ENCODE assay signal across 19 mouse cellular contexts in genomic region chr19:25327633-25328032, GRCm38 (mm10).
A peak's percentile ranks its signal among the peaks of the same experiment; 100 is the strongest.
DNase-seq lines count a peak whose midpoint lies in the region; ATAC-seq and TF ChIP-seq lines count a peak whose summit lies in the region.
"Had no signal": no experiment of that assay in that cellular context is flagged by ENCODE, and none has a peak within 500 bp of the region (broad histone marks: within the 10 kb centered on the region; RNA-seq: fewer than 3 reads in every experiment).

No protein-coding gene starts in this region.

- TF ChIP-seq CTCF in hindbrain, postnatal 0 days (IDR thresholded peaks at IDR 0.05; ENCODE audit: low read depth): 0 out of 2 replicates have a peak, but pooled peaks have one; percentile 19
- TF ChIP-seq CTCF in liver, postnatal 0 days (IDR thresholded peaks at IDR 0.05; ENCODE audit: low read depth): peak; percentile 33
- peak; percentile 93 for TF ChIP-seq CTCF in E14TG2a.4 (conservative IDR thresholded peaks at IDR 0.05; ENCODE audit: low read length)
- TF ChIP-seq CTCF in bone marrow, adult 2 months (IDR thresholded peaks at IDR 0.05; ENCODE audit: control insufficient read depth, insufficient read depth, low read length): peak; percentile 4; the same call in 1 of the 2 replicates

- TF ChIP-seq POLR2A in bone marrow, adult 2 months (IDR thresholded peaks at IDR 0.05; ENCODE audit: borderline replicate concordance, control insufficient read depth, low read depth, low read length): no peak

- no peak overlapping the region for H3K27ac ChIP-seq in hindbrain, postnatal 0 days
- no peak overlapping the region for H3K27ac ChIP-seq in hindbrain, embryonic 12.5 days
- H3K27ac ChIP-seq in liver, postnatal 0 days (ENCODE audit: low read depth): no peak overlapping the region
- no peak overlapping the region for H3K27ac ChIP-seq in liver, embryonic 12.5 days
- H3K27ac ChIP-seq in bone marrow, adult 2 months (ENCODE audit: control insufficient read depth, insufficient read depth, low read depth, low read length, poor library complexity): no peak overlapping the region
- H3K27ac ChIP-seq: embryonic facial prominence, embryonic 10.5 days; forebrain, embryonic 13.5 days; limb, embryonic 13.5 days; midbrain, embryonic 10.5 days had no signal

- ATAC-seq in hindbrain, postnatal 0 days: no peak
- no peak for ATAC-seq in hindbrain, embryonic 12.5 days (ENCODE audit: low FRiP score)
- no peak for ATAC-seq in liver, postnatal 0 days
- no peak for ATAC-seq in liver, embryonic 12.5 days
- ATAC-seq: forebrain, embryonic 13.5 days had no signal

- no peaks in the 10 kb centered on the region for H3K9me3 ChIP-seq in hindbrain, postnatal 0 days (ENCODE audit: low read length)
- H3K9me3 ChIP-seq in hindbrain, embryonic 12.5 days (replicated peaks): 0 out of 2 replicates have a peak, but pooled peaks cover 7% of the 10 kb centered on the region
- no peaks in the 10 kb centered on the region for H3K9me3 ChIP-seq in liver, postnatal 0 days (ENCODE audit: low read length)
- H3K9me3 ChIP-seq in liver, embryonic 12.5 days (replicated peaks): no peaks in the 10 kb centered on the region
- no peaks in the 10 kb centered on the region for H3K9me3 ChIP-seq in E14TG2a.4 (ENCODE audit: low read length)
- H3K9me3 ChIP-seq: embryonic facial prominence, embryonic 10.5 days; forebrain, embryonic 13.5 days; limb, embryonic 13.5 days; midbrain, embryonic 10.5 days had no signal

- peaks cover 8% of the 10 kb centered on the region for H3K4me1 ChIP-seq in hindbrain, postnatal 0 days (ENCODE audit: insufficient read depth, low read length)
- H3K4me1 ChIP-seq in hindbrain, embryonic 12.5 days: peaks cover 4% of the 10 kb centered on the region; the same call in 1 of the 2 replicates
- H3K4me1 ChIP-seq in liver, postnatal 0 days (ENCODE audit: insufficient read depth): no peaks in the 10 kb centered on the region
- no peaks in the 10 kb centered on the region for H3K4me1 ChIP-seq in liver, embryonic 12.5 days
- H3K4me1 ChIP-seq in E14TG2a.4 (replicated peaks; ENCODE audit: low read depth, low read length): peaks cover 5% of the 10 kb centered on the region; the same call in 1 of the 2 replicates
- H3K4me1 ChIP-seq in bone marrow, adult 2 months (ENCODE audit: control insufficient read depth, insufficient read depth, low read length): no peaks in the 10 kb centered on the region
- H3K4me1 ChIP-seq: forebrain, embryonic 13.5 days; midbrain, embryonic 10.5 days had no signal

- no peak for DNase-seq in hindbrain, postnatal 0 days (ENCODE audit: low spot score)
- DNase-seq in liver, postnatal 0 days: no peak
- DNase-seq in left cerebral cortex, postnatal 14 days (ENCODE audit: low spot score in 2 of 2): no peak
- no peak for DNase-seq in gastrocnemius, postnatal 4 days (ENCODE audit: low spot score in 2 of 2)
- DNase-seq: cerebellum, adult 11-12 months; cerebellum, postnatal 36 days; gastrocnemius, postnatal 36 days; heart, postnatal 14 days; right cerebral cortex, postnatal 25 days; thymus, adult 18-20 months had no signal

- no peak overlapping the region for H3K4me3 ChIP-seq in hindbrain, postnatal 0 days (ENCODE audit: low read length)
- H3K4me3 ChIP-seq in hindbrain, embryonic 12.5 days: no peak overlapping the region
- no peak overlapping the region for H3K4me3 ChIP-seq in liver, postnatal 0 days (ENCODE audit: low read depth, low read length)
- no peak overlapping the region for H3K4me3 ChIP-seq in liver, embryonic 12.5 days
- H3K4me3 ChIP-seq in E14TG2a.4 (replicated peaks; ENCODE audit: low read length): no peak overlapping the region
- no peak overlapping the region for H3K4me3 ChIP-seq in bone marrow, adult 2 months (replicated peaks; ENCODE audit: control insufficient read depth, low read depth, low read length)
- H3K4me3 ChIP-seq: embryonic facial prominence, embryonic 10.5 days; forebrain, embryonic 13.5 days; limb, embryonic 13.5 days; midbrain, embryonic 10.5 days had no signal

- H3K4me2 ChIP-seq in hindbrain, postnatal 0 days (ENCODE audit: low read depth, low read length): no peak overlapping the region
- no peak overlapping the region for H3K4me2 ChIP-seq in hindbrain, embryonic 12.5 days (replicated peaks)
- no peak overlapping the region for H3K4me2 ChIP-seq in liver, postnatal 0 days (ENCODE audit: low read depth, low read length)
- no peak overlapping the region for H3K4me2 ChIP-seq in liver, embryonic 12.5 days
- H3K4me2 ChIP-seq: forebrain, embryonic 13.5 days; heart, embryonic 11.5 days; limb, embryonic 13.5 days had no signal

- TF ChIP-seq EP300 in liver, postnatal 0 days (IDR thresholded peaks at IDR 0.05; ENCODE audit: low read depth): no peak

- no peak overlapping the region for H3K9ac ChIP-seq in hindbrain, postnatal 0 days (replicated peaks; ENCODE audit: low read length)
- no peak overlapping the region for H3K9ac ChIP-seq in hindbrain, embryonic 12.5 days
- H3K9ac ChIP-seq in liver, postnatal 0 days (replicated peaks): no peak overlapping the region
- no peak overlapping the region for H3K9ac ChIP-seq in liver, embryonic 12.5 days
- H3K9ac ChIP-seq: forebrain, embryonic 13.5 days; limb, embryonic 13.5 days had no signal

- H3K27me3 ChIP-seq in hindbrain, postnatal 0 days (ENCODE audit: insufficient read depth, low read length): no peaks in the 10 kb centered on the region
- H3K27me3 ChIP-seq in hindbrain, embryonic 12.5 days: no peaks in the 10 kb centered on the region
- H3K27me3 ChIP-seq in liver, postnatal 0 days (ENCODE audit: insufficient read depth, low read length): no peaks in the 10 kb centered on the region
- H3K27me3 ChIP-seq in liver, embryonic 12.5 days (replicated peaks): peaks cover 11% of the 10 kb centered on the region; the same call in 1 of the 2 replicates
- H3K27me3 ChIP-seq in E14TG2a.4 (ENCODE audit: insufficient read depth, low read length): peaks cover 3% of the 10 kb centered on the region; the same call in 1 of the 2 replicates
- H3K27me3 ChIP-seq: forebrain, embryonic 13.5 days; limb, embryonic 13.5 days had no signal

- 79% methylated on average over 6 of the region's 6 CpGs for WGBS in hindbrain, postnatal 0 days
- WGBS in hindbrain, embryonic 12.5 days: 72% methylated on average over 6 of the region's 6 CpGs
- WGBS in liver, postnatal 0 days (ENCODE audit: insufficient replicate concordance): 59% methylated on average over 6 of the region's 6 CpGs
- 51% methylated on average over 6 of the region's 6 CpGs for WGBS in liver, embryonic 12.5 days (ENCODE audit: insufficient replicate concordance)
- 64% methylated on average over 6 of the region's 6 CpGs for WGBS in bone marrow, adult 2 months

- intact Hi-C loops in left cerebral cortex, postnatal 14 days (cut with DNase I): no loop called here

- no peaks in the 10 kb centered on the region for H3K36me3 ChIP-seq in hindbrain, postnatal 0 days (ENCODE audit: insufficient read depth, low read length)
- no peaks in the 10 kb centered on the region for H3K36me3 ChIP-seq in hindbrain, embryonic 12.5 days
- no peaks in the 10 kb centered on the region for H3K36me3 ChIP-seq in liver, postnatal 0 days (replicated peaks; ENCODE audit: insufficient read depth, low read length)
- H3K36me3 ChIP-seq in liver, embryonic 12.5 days: no peaks in the 10 kb centered on the region
- H3K36me3 ChIP-seq in E14TG2a.4 (ENCODE audit: insufficient read depth, low read length): no peaks in the 10 kb centered on the region
- H3K36me3 ChIP-seq: embryonic facial prominence, embryonic 10.5 days; limb, embryonic 13.5 days; midbrain, embryonic 10.5 days had no signal

Comparison
In these comparisons a context has a peak if more than half of its experiments do, and no peak if none do; other contexts are left out.
1. CTCF ChIP-seq: peak in every context shown above with its lines; median percentile 93 in E14TG2a.4; 33 in liver, postnatal 0 days; 19 in hindbrain, postnatal 0 days; 4 in bone marrow, adult 2 months.